Mouse (Mus musculus): ENCODE measurements around the gene Pyurf. TPM values are rescaled to one million over a fixed set of nuclear protein-coding genes. Genes with fewer than 3 reads are reported as not detected.
A peak's percentile ranks its signal among the peaks of the same experiment; 100 is the strongest.

Pyurf gene
- polyA plus RNA-seq, 2 experiments = 4.7 to 6.9 TPM

- DNase-seq (ENCODE audit: low read depth in 3 of 3, low spot score in 3 of 3) (no peak), ATAC-seq (ENCODE audit: insufficient read depth) (no peak)
- H3K9ac ChIP-seq (replicated peaks) = no peak overlapping the region
- WGBS (ENCODE audit: insufficient replicate concordance) = 43% methylated on average over 4 of the region's 4 CpGs
- no peaks in the 10 kb centered on the region for H3K4me1 ChIP-seq (replicated peaks; ENCODE audit: control insufficient read depth in 2 of 2, insufficient read depth in 2 of 2, low read length in 1 of 2)
- TF ChIP-seq EP300 (IDR thresholded peaks at IDR 0.05; ENCODE audit: low read depth) (no peak), CTCF (IDR thresholded peaks at IDR 0.05; ENCODE audit: low read depth) (no peak)
- no peaks in the 10 kb centered on the region for H3K9me3 ChIP-seq (ENCODE audit: control insufficient read depth, low read length)
- H3K27ac ChIP-seq = no peak overlapping the region
- H3K27me3 ChIP-seq (ENCODE audit: control insufficient read depth, insufficient read depth, low read length) = no peaks in the 10 kb centered on the region
- no peak overlapping the region for H3K4me3 ChIP-seq (ENCODE audit: insufficient read depth in 1 of 2, low read depth in 2 of 2, low read length in 2 of 2)
- no peak overlapping the region for H3K4me2 ChIP-seq (ENCODE audit: low read depth)
- no peaks in the 10 kb centered on the region for H3K36me3 ChIP-seq (replicated peaks; ENCODE audit: control insufficient read depth, insufficient read depth, low read depth)
These were observed 30.6 kb downstream of the Pyurf start for GRCm38 (mm10) chr6:57661295-57661694.

GRCm38 (mm10) chr6:57647256-57647655 is 44.6 kb downstream of the Pyurf start:
- no peak overlapping the region for H3K27ac ChIP-seq
- WGBS (ENCODE audit: insufficient replicate concordance) = 33% methylated on average over 1 of the region's 1 CpGs
- DNase-seq (ENCODE audit: low read depth in 3 of 3, low spot score in 3 of 3) (no peak), ATAC-seq (ENCODE audit: insufficient read depth) (no peak)
- H3K4me2 ChIP-seq (ENCODE audit: low read depth) = no peak overlapping the region
- H3K27me3 ChIP-seq (ENCODE audit: control insufficient read depth, insufficient read depth, low read length) = no peaks in the 10 kb centered on the region
- TF ChIP-seq CTCF (IDR thresholded peaks at IDR 0.05; ENCODE audit: low read depth) = no peak
- TF ChIP-seq EP300 (IDR thresholded peaks at IDR 0.05; ENCODE audit: low read depth) = no peak
- no peaks in the 10 kb centered on the region for H3K4me1 ChIP-seq (replicated peaks; ENCODE audit: control insufficient read depth in 2 of 2, insufficient read depth in 2 of 2, low read length in 1 of 2)
- H3K9ac ChIP-seq (replicated peaks) = no peak overlapping the region
- H3K9me3 ChIP-seq (ENCODE audit: control insufficient read depth, low read length) = no peaks in the 10 kb centered on the region
- H3K36me3 ChIP-seq (replicated peaks; ENCODE audit: control insufficient read depth, insufficient read depth, low read depth) = no peaks in the 10 kb centered on the region
- H3K4me3 ChIP-seq (ENCODE audit: insufficient read depth in 1 of 2, low read depth in 2 of 2, low read length in 2 of 2) = no peak overlapping the region

GRCm38 (mm10) chr6:57641789-57642188 is 50.1 kb downstream of the Pyurf start:
- no peak overlapping the region for H3K4me3 ChIP-seq (ENCODE audit: insufficient read depth in 1 of 2, low read depth in 2 of 2, low read length in 2 of 2)
- no peaks in the 10 kb centered on the region for H3K27me3 ChIP-seq (ENCODE audit: control insufficient read depth, insufficient read depth, low read length)
- DNase-seq (ENCODE audit: low read depth in 3 of 3, low spot score in 3 of 3) (peak; percentile 9 to 24 (median 24)), ATAC-seq (ENCODE audit: insufficient read depth) (peak; percentile 52; the same call in 1 of the 2 replicates)
- TF ChIP-seq EP300 (IDR thresholded peaks at IDR 0.05; ENCODE audit: low read depth) = no peak
- no peak for TF ChIP-seq CTCF (IDR thresholded peaks at IDR 0.05; ENCODE audit: low read depth)
- H3K9me3 ChIP-seq (ENCODE audit: control insufficient read depth, low read length) = no peaks in the 10 kb centered on the region
- H3K9ac ChIP-seq (replicated peaks) = no peak overlapping the region
- H3K27ac ChIP-seq = no peak overlapping the region
- WGBS (ENCODE audit: insufficient replicate concordance) = 56% methylated on average over 4 of the region's 4 CpGs
- H3K4me1 ChIP-seq (replicated peaks; ENCODE audit: control insufficient read depth in 2 of 2, insufficient read depth in 2 of 2, low read length in 1 of 2) = no peaks in the 10 kb centered on the region
- H3K4me2 ChIP-seq (ENCODE audit: low read depth) = no peak overlapping the region
- no peaks in the 10 kb centered on the region for H3K36me3 ChIP-seq (replicated peaks; ENCODE audit: control insufficient read depth, insufficient read depth, low read depth)

- no peak for TF ChIP-seq CTCF (IDR thresholded peaks at IDR 0.05; ENCODE audit: low read depth)
- TF ChIP-seq EP300 (IDR thresholded peaks at IDR 0.05; ENCODE audit: low read depth) = no peak
- no peaks in the 10 kb centered on the region for H3K9me3 ChIP-seq (ENCODE audit: control insufficient read depth, low read length)
- H3K27ac ChIP-seq = no peak overlapping the region
- no peak for ATAC-seq (ENCODE audit: insufficient read depth)
- H3K9ac ChIP-seq (replicated peaks) = no peak overlapping the region
- no peaks in the 10 kb centered on the region for H3K36me3 ChIP-seq (replicated peaks; ENCODE audit: control insufficient read depth, insufficient read depth, low read depth)
- 50% methylated on average over 1 of the region's 1 CpGs for WGBS (ENCODE audit: insufficient replicate concordance)
- H3K4me2 ChIP-seq (ENCODE audit: low read depth) = no peak overlapping the region
- no peaks in the 10 kb centered on the region for H3K27me3 ChIP-seq (ENCODE audit: control insufficient read depth, insufficient read depth, low read length)
- H3K4me3 ChIP-seq (ENCODE audit: insufficient read depth in 1 of 2, low read depth in 2 of 2, low read length in 2 of 2) = no peak overlapping the region
- no peaks in the 10 kb centered on the region for H3K4me1 ChIP-seq (replicated peaks; ENCODE audit: control insufficient read depth in 2 of 2, insufficient read depth in 2 of 2, low read length in 1 of 2)
- DNase-seq (ENCODE audit: low read depth in 3 of 3, low spot score in 3 of 3) = no peak
These were observed 52.3 kb downstream of the Pyurf start for GRCm38 (mm10) chr6:57639531-57639930.

Other genes starting within 250 kb of the Pyurf start
- gene Ppm1k, start 156.6 kb downstream of the Pyurf start, polyA plus RNA-seq (2012; rRNA removed) = 1.6 and 4.5 TPM in 2 replicates
- 2.8 and 3.3 TPM in 2 replicates for gene Ppm1k, start 156.6 kb downstream of the Pyurf start, polyA plus RNA-seq (2014; fragmentation: Nextera tagmentation; extraction: Ambion mirVana)
- 1.3 and 2.3 TPM in 2 replicates for gene Herc6, start 111.1 kb downstream of the Pyurf start, polyA plus RNA-seq (2012; rRNA removed)
- gene Herc6, start 111.1 kb downstream of the Pyurf start, polyA plus RNA-seq (2014; fragmentation: Nextera tagmentation; extraction: Ambion mirVana) = 2.7 and 3.7 TPM in 2 replicates
- gene Lancl2, start 10.5 kb upstream of the Pyurf start, polyA plus RNA-seq (2012; rRNA removed) = 4.9 and 7.1 TPM in 2 replicates
- gene Lancl2, start 10.5 kb upstream of the Pyurf start, polyA plus RNA-seq (2014; fragmentation: Nextera tagmentation; extraction: Ambion mirVana) = 13.5 and 14.6 TPM in 2 replicates
- 28.3 and 31.2 TPM in 2 replicates for gene Vopp1, start 133.1 kb upstream of the Pyurf start, polyA plus RNA-seq (2012; rRNA removed)
- 26.8 and 29.7 TPM in 2 replicates for gene Vopp1, start 133.1 kb upstream of the Pyurf start, polyA plus RNA-seq (2014; fragmentation: Nextera tagmentation; extraction: Ambion mirVana)
- gene Vmn1r21, start 158.3 kb upstream of the Pyurf start, polyA plus RNA-seq (2012; rRNA removed) = not detected in 2 replicates
- gene Vmn1r21, start 158.3 kb upstream of the Pyurf start, polyA plus RNA-seq (2014; fragmentation: Nextera tagmentation; extraction: Ambion mirVana) = not detected in 2 replicates
- gene Vmn1r22, start 215.9 kb upstream of the Pyurf start, polyA plus RNA-seq (2012; rRNA removed) = not detected in 2 replicates
- not detected in 2 replicates for gene Vmn1r22, start 215.9 kb upstream of the Pyurf start, polyA plus RNA-seq (2014; fragmentation: Nextera tagmentation; extraction: Ambion mirVana)
- gene Vmn1r23, start 234.8 kb upstream of the Pyurf start, polyA plus RNA-seq (2012; rRNA removed) = not detected in 2 replicates
- gene Vmn1r23, start 234.8 kb upstream of the Pyurf start, polyA plus RNA-seq (2014; fragmentation: Nextera tagmentation; extraction: Ambion mirVana) = not detected in 2 replicates